Mouse (Mus musculus) heart, embryonic 12.5 days (tissue): ENCODE measurements around the gene Prune1. TPM values are rescaled to one million over a fixed set of nuclear protein-coding genes. Genes with fewer than 3 reads are reported as not detected.

Experiments used
- ATAC-seq: fragments of 200-750 bp; cut with Nextera tagmentation; 2 replicates; pipeline ENCODE4 v1.8.0; 2017; ENCODE audit warnings: moderate TSS enrichment, moderate library complexity; ENCODE audit not compliant: insufficient number of reproducible peaks, low FRiP score
- H3K27ac ChIP-seq: fragments of 300-500 bp; sonication (generic); 2 replicates; pipeline ENCODE4 v1.5.1; 2016; ENCODE audit warnings: mild to moderate bottlenecking, moderate library complexity; ENCODE audit not compliant: poor library complexity, severe bottlenecking
- H3K27me3 ChIP-seq: fragments of 300-500 bp; sonication (generic); replicated peaks from 2 replicates; pipeline ENCODE4 v1.6.1; 2016; ENCODE audit warnings: mild to moderate bottlenecking, moderate library complexity
- H3K36me3 ChIP-seq: fragments of 300-500 bp; sonication (generic); 2 replicates; pipeline ENCODE4 v1.6.1; 2016; ENCODE audit warnings: mild to moderate bottlenecking, moderate library complexity
- H3K4me1 ChIP-seq: fragments of 300-500 bp; sonication (generic); replicated peaks from 2 replicates; pipeline ENCODE4 v1.6.1; 2016; ENCODE audit warnings: mild to moderate bottlenecking
- H3K4me2 ChIP-seq: fragments of 300-500 bp; sonication (generic); 2 replicates; pipeline ENCODE4 v1.6.1; 2016; ENCODE audit warnings: mild to moderate bottlenecking, moderate library complexity
- H3K4me3 ChIP-seq: fragments of 300-500 bp; sonication (generic); 2 replicates; pipeline ENCODE4 v1.5.1; 2016; ENCODE audit warnings: mild to moderate bottlenecking
- H3K9ac ChIP-seq: fragments of 300-500 bp; sonication (generic); 2 replicates; pipeline ENCODE4 v1.6.1; 2016; ENCODE audit warnings: mild to moderate bottlenecking, moderate library complexity
- H3K9me3 ChIP-seq: fragments of 300-500 bp; sonication (generic); replicated peaks from 2 replicates; pipeline ENCODE4 v1.6.1; 2016; ENCODE audit warnings: mild to moderate bottlenecking, moderate library complexity
- WGBS: fragments of 180-500 bp; shearing (Covaris S2); methylation state at CpG from one replicate; pipeline ENCODE4 v1.1.7; 2016; 5-methylcytosine and 5-hydroxymethylcytosine counted together
- polyA plus RNA-seq: library from polyadenylated mRNA; unstranded; fragments of >200 nt; fragmentation: Nextera tagmentation; extraction: Ambion mirVana; gene quantifications from 2 replicates; pipeline ENCODE4 v1.2.1, GENCODE M21; 2016

The Prune1 gene
- 29.5 and 31.7 TPM in 2 replicates for polyA plus RNA-seq

- ATAC-seq, result peak; percentile 91
These were observed at the start of gene Prune1, which contains the start of gene Mindy1 for GRCm38 (mm10) chr3:95281216-95282126. Gene Prune1, minus strand, starts transcription at chr3:95282076. Gene Mindy1, plus strand, starts transcription at chr3:95281345.

GRCm38 (mm10) chr3:95331528-95331927 lies 49.7 kb upstream of the Prune1 start:
- Histone ChIP-seq H3K9me3 (no peaks in the 10 kb centered on the region), H3K4me3 (no peak overlapping the region), H3K27me3 (no peaks in the 10 kb centered on the region), H3K9ac (no peak overlapping the region), H3K27ac (no peak overlapping the region), H3K4me1 (no peaks in the 10 kb centered on the region), H3K36me3 (peaks cover 75% of the 10 kb centered on the region), H3K4me2 (no peak overlapping the region)
- no peak for ATAC-seq
- 75% methylated on average over 1 of the region's 1 CpGs for WGBS

More at GRCm38 (mm10) chr3:95281216-95282126, at the start of gene Prune1, which contains the start of gene Mindy1:
- Histone ChIP-seq H3K4me3 (peak within 1 kb of the TSS; percentile 83), H3K4me2 (peak within 1 kb of the TSS; percentile 79), H3K9ac (peak within 1 kb of the TSS; percentile 90), H3K4me1 (peaks cover 31% of the 10 kb centered on the region), H3K27ac (peak within 1 kb of the TSS; percentile 97), H3K27me3 (no peaks in the 10 kb centered on the region), H3K9me3 (no peaks in the 10 kb centered on the region), H3K36me3 (peaks cover 3% of the 10 kb centered on the region; the same call in 1 of the 2 replicates)
- under 1% methylated on average over 53 of the region's 53 CpGs for WGBS

- H3K4me3 ChIP-seq, result no peak overlapping the region
- H3K9ac ChIP-seq, result no peak overlapping the region
- peaks cover 80% of the 10 kb centered on the region for H3K36me3 ChIP-seq
- no peak for ATAC-seq
- H3K4me2 ChIP-seq, result no peak overlapping the region
- no peaks in the 10 kb centered on the region for H3K9me3 ChIP-seq
- no peaks in the 10 kb centered on the region for H3K4me1 ChIP-seq
- 87% methylated on average over 1 of the region's 1 CpGs for WGBS
- H3K27me3 ChIP-seq, result no peaks in the 10 kb centered on the region
- H3K27ac ChIP-seq, result no peak overlapping the region
These were observed 47.0 kb upstream of the Prune1 start for GRCm38 (mm10) chr3:95328803-95329404.

GRCm38 (mm10) chr3:95324454-95325144 lies 42.7 kb upstream of the Prune1 start:
- H3K4me3 ChIP-seq, result no peak overlapping the region
- peaks cover 88% of the 10 kb centered on the region for H3K36me3 ChIP-seq
- H3K9ac ChIP-seq, result no peak overlapping the region
- 90% methylated on average over 6 of the region's 6 CpGs for WGBS
- H3K27me3 ChIP-seq, result no peaks in the 10 kb centered on the region
- H3K4me1 ChIP-seq, result peaks cover 5% of the 10 kb centered on the region
- H3K9me3 ChIP-seq, result no peaks in the 10 kb centered on the region
- ATAC-seq, result no peak
- H3K4me2 ChIP-seq, result no peak overlapping the region
- no peak overlapping the region for H3K27ac ChIP-seq

GRCm38 (mm10) chr3:95323429-95323828 lies 41.6 kb upstream of the Prune1 start:
- 84% methylated on average over 3 of the region's 3 CpGs for WGBS
- Histone ChIP-seq H3K4me3 (no peak overlapping the region), H3K36me3 (peaks cover 82% of the 10 kb centered on the region), H3K4me1 (peaks cover 15% of the 10 kb centered on the region), H3K27me3 (no peaks in the 10 kb centered on the region), H3K27ac (no peak overlapping the region), H3K9ac (no peak overlapping the region), H3K4me2 (no peak overlapping the region), H3K9me3 (no peaks in the 10 kb centered on the region)
- no peak for ATAC-seq

GRCm38 (mm10) chr3:95319701-95320625 lies 38.1 kb upstream of the Prune1 start:
- Histone ChIP-seq H3K4me2 (no peak overlapping the region), H3K27me3 (no peaks in the 10 kb centered on the region), H3K27ac (no peak overlapping the region), H3K36me3 (peaks cover 52% of the 10 kb centered on the region), H3K9ac (no peak overlapping the region), H3K4me1 (peaks cover 38% of the 10 kb centered on the region), H3K9me3 (no peaks in the 10 kb centered on the region), H3K4me3 (no peak overlapping the region)
- WGBS, result 73% methylated on average over 12 of the region's 12 CpGs
- ATAC-seq, result no peak

GRCm38 (mm10) chr3:95319110-95319509 lies 37.2 kb upstream of the Prune1 start:
- H3K9me3 ChIP-seq, result no peaks in the 10 kb centered on the region
- peak overlapping the region; percentile 51 for H3K4me2 ChIP-seq
- peak overlapping the region; percentile 39; the same call in 1 of the 2 replicates for H3K9ac ChIP-seq
- peak overlapping the region; percentile 81 for H3K27ac ChIP-seq
- WGBS, result 50% methylated on average over 2 of the region's 2 CpGs
- H3K4me3 ChIP-seq, result no peak overlapping the region
- peaks cover 42% of the 10 kb centered on the region for H3K4me1 ChIP-seq
- no peaks in the 10 kb centered on the region for H3K27me3 ChIP-seq
- ATAC-seq, result no peak
- peaks cover 43% of the 10 kb centered on the region for H3K36me3 ChIP-seq

GRCm38 (mm10) chr3:95318548-95318947 lies 36.7 kb upstream of the Prune1 start:
- H3K9ac ChIP-seq, result peak overlapping the region; percentile 39
- 20% methylated on average over 6 of the region's 6 CpGs for WGBS
- peak overlapping the region; percentile 51 for H3K4me2 ChIP-seq
- ATAC-seq, result no peak
- peak overlapping the region; percentile 81 for H3K27ac ChIP-seq
- peaks cover 37% of the 10 kb centered on the region for H3K36me3 ChIP-seq
- no peaks in the 10 kb centered on the region for H3K9me3 ChIP-seq
- H3K4me3 ChIP-seq, result no peak overlapping the region
- H3K27me3 ChIP-seq, result no peaks in the 10 kb centered on the region
- peaks cover 42% of the 10 kb centered on the region for H3K4me1 ChIP-seq

GRCm38 (mm10) chr3:95317414-95318080 lies 35.7 kb upstream of the Prune1 start:
- no peak for ATAC-seq
- Histone ChIP-seq H3K27ac (peak overlapping the region; percentile 81), H3K36me3 (peaks cover 29% of the 10 kb centered on the region), H3K27me3 (no peaks in the 10 kb centered on the region), H3K9ac (peak overlapping the region; percentile 50), H3K4me3 (peak overlapping the region; percentile 10; the same call in 1 of the 2 replicates), H3K4me1 (peaks cover 46% of the 10 kb centered on the region), H3K9me3 (no peaks in the 10 kb centered on the region), H3K4me2 (peak overlapping the region; percentile 82)
- 17% methylated on average over 12 of the region's 12 CpGs for WGBS
